Mouse (Mus musculus) neural tube, embryonic 14.5 days (tissue): ENCODE data around the gene Shroom1. TPM values are rescaled to one million over a fixed set of nuclear protein-coding genes. Genes with fewer than 3 reads are reported as not detected.

Source experiments
- ATAC-seq: fragments of 200-750 bp; cut with Nextera tagmentation; 2 replicates; pipeline ENCODE4 v1.8.0; 2017; ENCODE audit warnings: low read depth, mild to moderate bottlenecking, moderate TSS enrichment, moderate library complexity
- H3K27ac ChIP-seq: fragments of 300-500 bp; sonication (generic); 2 replicates; pipeline ENCODE4 v1.5.1; 2014; ENCODE audit warnings: low read depth, mild to moderate bottlenecking, control low read depth, low read length, moderate library complexity, mixed read lengths
- H3K27me3 ChIP-seq: fragments of 300-500 bp; sonication (generic); 2 replicates; pipeline ENCODE4 v1.6.1; 2014; ENCODE audit warnings: low read length; ENCODE audit not compliant: control insufficient read depth, insufficient read depth
- H3K36me3 ChIP-seq: fragments of 300-500 bp; sonication (generic); 2 replicates; pipeline ENCODE4 v1.6.1; 2014; ENCODE audit warnings: low read length, mixed read lengths; ENCODE audit not compliant: control insufficient read depth, insufficient read depth
- H3K4me1 ChIP-seq: fragments of 300-500 bp; sonication (generic); 2 replicates; pipeline ENCODE4 v1.6.1; 2014; ENCODE audit warnings: low read length; ENCODE audit not compliant: control insufficient read depth, insufficient read depth
- H3K4me2 ChIP-seq: fragments of 300-500 bp; sonication (generic); 2 replicates; pipeline ENCODE4 v1.6.1; 2014; ENCODE audit warnings: mild to moderate bottlenecking, low read depth, low read length, control low read depth
- H3K4me3 ChIP-seq: fragments of 300-500 bp; sonication (generic); 2 replicates; pipeline ENCODE4 v1.5.1; 2014; ENCODE audit warnings: low read depth, low read length, control low read depth, mixed read lengths
- H3K9ac ChIP-seq: fragments of 300-500 bp; sonication (generic); replicated peaks from 2 replicates; pipeline ENCODE4 v1.6.1; 2014; ENCODE audit warnings: low read depth, mild to moderate bottlenecking, control low read depth, low read length, mixed read lengths
- H3K9me3 ChIP-seq: fragments of 300-500 bp; sonication (generic); 2 replicates; pipeline ENCODE4 v1.6.1; 2016; ENCODE audit warnings: low read length; ENCODE audit not compliant: control insufficient read depth
- WGBS: fragments of 180-500 bp; shearing (Covaris S2); extraction: QIAGEN DNeasy Blood & Tissue Kit; methylation state at CpG from one replicate; pipeline ENCODE4 v1.1.7; 2014; 5-methylcytosine and 5-hydroxymethylcytosine counted together
- microRNA-seq: library from miRNA; unstranded; fragments of <30 nt; microRNA quantifications from one replicate; pipeline ENCODE4, GENCODE M21; 2016
- polyA plus RNA-seq: library from polyadenylated mRNA; unstranded; fragments of >200 nt; fragmentation: Nextera tagmentation; extraction: Ambion mirVana; gene quantifications from 2 replicates; pipeline ENCODE4 v1.2.1, GENCODE M21; 2014

Gene Shroom1
- polyA plus RNA-seq, 1 experiment from 2014 or later = 1.8 TPM

GRCm38 (mm10) chr11:53507098-53507805, 50.2 kb downstream of the Shroom1 start:
- Histone ChIP-seq H3K27me3 (no peaks in the 10 kb centered on the region), H3K36me3 (no peaks in the 10 kb centered on the region), H3K4me3 (no peak overlapping the region), H3K9me3 (no peaks in the 10 kb centered on the region), H3K9ac (no peak overlapping the region), H3K27ac (no peak overlapping the region), H3K4me2 (no peak overlapping the region), H3K4me1 (no peaks in the 10 kb centered on the region)
- 85% methylated on average over 9 of the region's 9 CpGs for WGBS
- ATAC-seq = no peak

DNA sequence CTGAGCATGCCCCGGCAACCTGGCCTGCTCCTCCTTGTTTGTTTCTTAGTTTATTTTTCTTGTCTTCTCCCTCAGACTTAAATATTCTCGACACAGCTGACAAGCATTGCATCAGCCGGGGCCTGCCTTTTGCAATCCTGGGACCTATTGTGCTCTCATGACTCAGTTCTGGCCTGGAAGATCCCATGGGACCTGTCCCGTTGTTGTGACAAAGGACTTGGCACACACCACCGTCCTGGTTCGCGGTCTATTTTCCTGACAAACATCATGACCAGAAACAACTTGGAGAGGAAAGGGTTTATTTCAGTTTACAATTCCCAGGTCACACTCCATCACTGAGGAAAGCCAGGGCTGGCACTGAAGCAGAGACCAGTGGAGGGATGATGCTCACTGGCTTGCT, 51.1 kb downstream of the Shroom1 start:
- 42% methylated on average over 7 of the region's 7 CpGs for WGBS
- H3K36me3 ChIP-seq = no peaks in the 10 kb centered on the region
- no peak overlapping the region for H3K4me2 ChIP-seq
- no peaks in the 10 kb centered on the region for H3K4me1 ChIP-seq
- H3K27me3 ChIP-seq = no peaks in the 10 kb centered on the region
- H3K27ac ChIP-seq = no peak overlapping the region
- H3K9me3 ChIP-seq = no peaks in the 10 kb centered on the region
- ATAC-seq = no peak
- no peak overlapping the region for H3K4me3 ChIP-seq
- no peak overlapping the region for H3K9ac ChIP-seq

- ATAC-seq = no peak
- no peaks in the 10 kb centered on the region for H3K4me1 ChIP-seq
- no peak overlapping the region for H3K4me3 ChIP-seq
- H3K27ac ChIP-seq = no peak overlapping the region
- H3K36me3 ChIP-seq = no peaks in the 10 kb centered on the region
- WGBS = 63% methylated on average over 3 of the region's 3 CpGs
- H3K4me2 ChIP-seq = no peak overlapping the region
- H3K27me3 ChIP-seq = no peaks in the 10 kb centered on the region
- no peaks in the 10 kb centered on the region for H3K9me3 ChIP-seq
- no peak overlapping the region for H3K9ac ChIP-seq
Measured at GRCm38 (mm10) chr11:53508591-53508990, 51.6 kb downstream of the Shroom1 start.

- no peaks in the 10 kb centered on the region for H3K27me3 ChIP-seq
- no peak overlapping the region for H3K27ac ChIP-seq
- no peaks in the 10 kb centered on the region for H3K36me3 ChIP-seq
- H3K4me2 ChIP-seq = no peak overlapping the region
- H3K4me3 ChIP-seq = no peak overlapping the region
- ATAC-seq = no peak
- H3K4me1 ChIP-seq = no peaks in the 10 kb centered on the region
- no peak overlapping the region for H3K9ac ChIP-seq
- 38% methylated on average over 5 of the region's 5 CpGs for WGBS
- no peaks in the 10 kb centered on the region for H3K9me3 ChIP-seq
Measured at GRCm38 (mm10) chr11:53510351-53510750, 53.3 kb downstream of the Shroom1 start.

DNA sequence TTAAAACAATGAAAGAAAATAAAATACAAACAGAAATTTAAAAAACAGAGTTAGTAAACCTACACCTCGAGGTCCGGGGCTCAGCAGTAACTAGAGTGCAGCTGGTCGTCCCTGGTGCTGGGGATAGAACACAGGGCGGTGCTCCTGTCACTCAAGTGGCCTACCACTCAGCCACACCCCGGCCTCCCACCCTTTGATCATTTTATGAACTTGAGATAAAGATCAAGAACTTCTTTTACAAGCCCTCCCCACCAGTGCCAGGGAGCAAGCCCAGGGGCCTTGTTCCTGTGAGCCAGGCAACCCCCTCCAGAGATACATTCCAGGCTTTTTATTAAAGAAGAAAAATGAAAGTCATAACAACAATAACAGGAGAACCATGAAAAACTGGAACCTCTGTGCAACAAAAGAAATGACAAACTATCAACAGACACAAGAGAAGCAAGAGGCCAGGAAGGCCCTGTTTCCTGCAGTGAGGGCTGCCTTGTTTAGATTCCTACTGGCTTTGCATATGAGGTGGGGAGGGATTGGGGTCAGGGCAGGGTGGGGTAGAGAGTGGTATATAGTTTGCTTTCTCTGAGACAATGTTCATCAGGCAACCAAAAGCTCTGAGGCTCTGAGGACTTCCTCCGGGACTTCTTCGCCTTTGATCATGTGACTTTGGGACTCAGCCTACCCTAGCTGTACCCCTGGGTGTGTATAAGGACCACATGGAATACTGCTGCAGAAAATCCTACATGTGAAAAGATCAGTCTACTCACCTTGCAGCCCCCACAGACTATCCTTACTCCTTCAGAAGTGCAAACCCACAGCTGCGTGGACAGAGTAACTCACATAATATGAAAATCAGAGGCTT, 60.0 kb downstream of the Shroom1 start:
- Histone ChIP-seq H3K36me3 (no peaks in the 10 kb centered on the region), H3K4me1 (peaks cover 19% of the 10 kb centered on the region), H3K9ac (no peak overlapping the region), H3K9me3 (no peaks in the 10 kb centered on the region), H3K27ac (no peak overlapping the region), H3K4me3 (no peak overlapping the region), H3K27me3 (no peaks in the 10 kb centered on the region; the same call in none of the 2 replicates), H3K4me2 (no peak overlapping the region)
- WGBS = 60% methylated on average over 8 of the region's 8 CpGs
- no peak for ATAC-seq

Small RNAs within 50 kb of the gene (microRNA-seq; reads per million reads assigned to microRNA genes)
- gene Mir6920 = not detected

Other genes with a start within 250 kb of the Shroom1 start
- 51.7 and 53.8 TPM in 2 replicates for gene Hspa4, start 156.7 kb upstream of the Shroom1 start, polyA plus RNA-seq
- gene Zcchc10, start 132.5 kb upstream of the Shroom1 start, polyA plus RNA-seq = 16.8 and 18.7 TPM in 2 replicates
- 59.2 and 95.0 TPM in 2 replicates for gene Aff4, start 106.4 kb upstream of the Shroom1 start, polyA plus RNA-seq
- gene Leap2, start 34.0 kb upstream of the Shroom1 start, polyA plus RNA-seq = not detected in 2 replicates
- 771 and 826 TPM in 2 replicates for gene Uqcrq, start 26.4 kb upstream of the Shroom1 start, polyA plus RNA-seq
- 3.4 and 5.3 TPM in 2 replicates for gene Gdf9, start 26.2 kb upstream of the Shroom1 start, polyA plus RNA-seq
- 0.14 TPM in 1 of 2 replicates, not detected in the other for gene Gm10447, start 95 bp upstream of the Shroom1 start, polyA plus RNA-seq
- not detected in 2 replicates for gene Gm9837, start 13.3 kb downstream of the Shroom1 start, polyA plus RNA-seq
- gene Gm9945, start 23.0 kb downstream of the Shroom1 start, polyA plus RNA-seq = 0.23 TPM in 1 of 2 replicates, not detected in the other
- gene Sowaha, start 23.1 kb downstream of the Shroom1 start, polyA plus RNA-seq = 0.66 and 1.1 TPM in 2 replicates
- 20.5 and 25.0 TPM in 2 replicates for gene Sept8, start 62.1 kb downstream of the Shroom1 start, polyA plus RNA-seq
- gene Kif3a, start 110.2 kb downstream of the Shroom1 start, polyA plus RNA-seq = 280 and 308 TPM in 2 replicates
- 7.6 and 8.1 TPM in 2 replicates for gene Il4, start 161.5 kb downstream of the Shroom1 start, polyA plus RNA-seq
- not detected in 2 replicates for gene Il13, start 177.5 kb downstream of the Shroom1 start, polyA plus RNA-seq